Mouse (Mus musculus) cortical plate, adult 2 months (tissue): ENCODE data around the gene Tmem120b.

Experiments used
- CTCF ChIP-seq: fragments of 200-500 bp; IDR thresholded peaks from 2 replicates; pipeline ENCODE4 v1.5.1; 2011; ENCODE audit warnings: mild to moderate bottlenecking, control low read depth, low read length; ENCODE audit not compliant: insufficient read depth; ENCODE audit errors: extremely low read depth
- POLR2A ChIP-seq: fragments of 200-500 bp; IDR thresholded peaks from 2 replicates; pipeline ENCODE4 v1.6.1; 2011; ENCODE audit warnings: mild to moderate bottlenecking, low read length, control low read depth; ENCODE audit not compliant: insufficient read depth; ENCODE audit errors: extremely low read depth

DNA sequence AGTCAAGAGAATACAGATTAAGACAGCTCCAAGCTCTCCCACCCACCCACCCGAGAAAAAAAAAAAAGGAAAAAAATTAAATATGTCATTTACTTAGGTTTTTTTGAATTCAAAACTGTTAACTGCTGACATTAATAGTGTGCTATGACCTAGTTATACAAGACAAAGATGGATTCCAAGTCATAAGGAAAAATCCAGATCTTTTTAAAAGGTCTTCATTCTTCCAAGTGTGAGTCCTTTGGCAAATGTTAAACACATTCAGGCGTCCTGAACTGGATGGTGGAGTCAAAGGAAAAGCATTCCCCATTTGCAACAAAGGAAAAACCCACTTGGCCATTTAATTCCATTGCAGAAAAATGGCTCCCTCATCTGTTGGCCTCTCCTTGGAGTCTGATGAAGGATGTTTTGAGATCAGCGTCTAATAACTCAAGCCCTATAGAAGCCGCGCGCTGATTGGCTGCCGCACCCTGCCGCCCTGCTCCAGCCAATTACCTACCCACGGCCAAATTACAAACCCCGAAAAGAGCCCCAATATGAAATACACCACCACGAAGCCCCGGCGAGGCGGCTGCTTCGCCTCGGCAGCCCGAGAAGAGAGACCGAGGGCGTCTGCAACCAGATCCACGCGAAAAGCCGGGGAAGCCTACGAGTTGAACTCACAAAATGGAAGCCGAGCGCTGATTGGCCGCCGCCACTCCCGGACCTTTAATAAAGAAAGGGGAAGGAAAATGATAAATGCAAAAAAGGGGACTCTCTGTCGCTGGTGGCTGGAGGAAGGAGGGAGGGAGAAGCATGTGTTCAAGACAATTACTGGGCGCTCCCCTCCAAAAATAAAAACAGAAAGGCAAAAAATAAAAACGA lies 72.7 kb downstream of the Tmem120b start:
- TF ChIP-seq CTCF (no peak), POLR2A (peak; percentile 90)
